Mouse (Mus musculus) central nervous system, embryonic 11.5 days (tissue): Measurements from ENCODE around the gene Cdkl4. TPM values are rescaled to one million over a fixed set of nuclear protein-coding genes. Genes with fewer than 3 reads are reported as not detected.

ENCODE experiments used
- polyA plus RNA-seq: library from polyadenylated mRNA; depleted of rRNA; stranded (reverse); fragments of >200 nt; gene quantifications from 2 replicates; pipeline ENCODE4 v1.2.3, GENCODE M21; 2012; rRNA removed

The Cdkl4 gene
- polyA plus RNA-seq: 1.1 and 1.3 TPM in 2 replicates

DNA sequence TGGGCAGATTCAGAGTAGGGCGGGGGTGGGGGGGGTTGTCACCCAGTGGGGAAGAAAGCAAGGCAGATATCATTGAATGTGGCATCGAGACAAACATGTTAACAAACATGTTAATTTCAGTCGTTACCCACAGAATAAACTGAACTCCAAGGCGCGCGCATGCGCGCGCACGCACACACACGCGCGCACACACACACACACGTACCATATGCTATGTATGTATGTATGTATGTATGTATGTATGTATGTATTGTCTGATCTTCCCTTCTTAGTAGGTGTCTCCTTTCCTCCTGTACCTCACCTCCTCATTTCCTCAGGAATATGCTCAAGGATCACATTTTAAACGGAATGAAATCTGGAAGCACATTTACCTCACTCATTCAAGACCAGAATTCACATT is at the start of gene Cdkl4:
Cdkl4 (minus strand) TSS at position 175 of the 400 bp plus-strand sequence.

DNA sequence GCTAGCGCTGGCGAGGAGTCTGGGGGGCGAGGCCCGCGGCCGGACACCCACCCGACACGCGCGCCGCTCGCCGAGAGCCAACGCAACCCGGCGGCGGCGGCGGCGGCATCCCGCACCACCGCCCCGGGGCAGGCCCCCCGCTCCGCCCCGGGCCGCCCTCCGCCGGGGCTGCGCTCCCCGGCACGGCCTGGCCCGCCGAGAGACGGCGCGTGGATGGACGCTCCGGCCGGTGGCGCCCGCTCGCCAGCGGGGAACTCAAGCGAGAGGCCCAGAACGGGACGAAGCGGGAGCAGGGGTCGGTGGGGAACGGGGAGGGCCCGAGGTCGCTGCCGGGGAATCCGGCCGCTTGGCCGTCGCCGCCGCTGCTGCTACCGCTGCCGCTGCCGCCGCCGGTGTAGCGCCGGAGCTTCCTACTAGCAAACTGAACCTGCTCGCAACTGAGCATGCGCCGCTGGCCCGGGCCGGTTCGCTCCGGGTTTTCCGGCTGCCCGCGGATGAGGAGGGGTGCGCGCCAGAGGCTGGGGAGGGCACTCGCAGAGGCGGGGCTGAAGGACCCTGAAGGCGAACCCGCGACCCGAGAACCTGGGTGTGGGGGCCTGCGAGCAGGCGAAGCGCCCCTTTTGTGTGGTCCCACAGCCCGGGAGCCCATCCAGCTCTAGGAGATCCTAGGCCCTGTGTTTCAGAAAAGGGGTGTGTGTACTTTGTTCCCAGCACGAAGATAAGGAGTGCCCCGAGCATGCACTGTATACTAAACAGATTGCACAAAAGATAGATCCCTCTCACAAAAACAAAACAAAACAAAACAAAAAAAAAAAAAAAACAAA is 97.4 kb downstream of the Cdkl4 start, which contains the start of gene Sos1:
Sos1 (minus strand) TSS at position 423 of the 824 bp plus-strand sequence.

Other genes starting within 250 kb of the Cdkl4 start
- gene Gm10190, start 204.3 kb downstream of the Cdkl4 start, polyA plus RNA-seq: 0.28 and 0.72 TPM in 2 replicates
- gene Sos1, start 97.4 kb downstream of the Cdkl4 start, polyA plus RNA-seq: 8.3 and 14.1 TPM in 2 replicates
- gene Map4k3, start 150.7 kb upstream of the Cdkl4 start, polyA plus RNA-seq: 26.3 and 43.4 TPM in 2 replicates